Mouse (Mus musculus) ovary, postnatal 36 days (tissue): ENCODE measurements around the gene Tob2.
A peak's percentile ranks its signal among the peaks of the same experiment; 100 is the strongest.

ENCODE experiments used
- DNase-seq: peaks from one replicate; pipeline ENCODE4 v3.0.0; 2022; ENCODE audit warnings: low spot score, mixed read lengths

Gene Tob2

GRCm38 (mm10) chr15:81858517-81859329 is at the start of gene Tob2:
TSS of gene Tob2 (minus strand) at chr15:81858796.
- peak; percentile 62 for DNase-seq

DNA sequence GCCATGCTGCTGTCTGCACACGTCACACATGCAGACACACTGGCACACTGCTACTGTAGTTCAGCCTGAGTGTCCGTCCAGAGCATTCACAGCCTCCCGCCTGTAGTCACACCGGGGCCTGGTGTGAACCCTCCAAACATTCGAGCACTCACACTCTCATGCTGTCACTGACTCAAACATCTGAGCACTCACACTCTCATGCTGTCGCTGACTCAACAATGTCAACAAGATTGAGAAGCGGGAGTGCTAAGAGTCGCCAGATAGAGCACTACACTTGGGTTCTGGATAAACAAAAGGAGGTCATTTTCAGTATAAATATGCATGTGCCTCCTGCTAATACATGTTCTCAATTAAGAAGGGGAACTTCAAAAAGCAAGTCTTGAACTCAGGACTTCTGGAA is 49.4 kb upstream of the Tob2 start:
- no peak for DNase-seq

DNA sequence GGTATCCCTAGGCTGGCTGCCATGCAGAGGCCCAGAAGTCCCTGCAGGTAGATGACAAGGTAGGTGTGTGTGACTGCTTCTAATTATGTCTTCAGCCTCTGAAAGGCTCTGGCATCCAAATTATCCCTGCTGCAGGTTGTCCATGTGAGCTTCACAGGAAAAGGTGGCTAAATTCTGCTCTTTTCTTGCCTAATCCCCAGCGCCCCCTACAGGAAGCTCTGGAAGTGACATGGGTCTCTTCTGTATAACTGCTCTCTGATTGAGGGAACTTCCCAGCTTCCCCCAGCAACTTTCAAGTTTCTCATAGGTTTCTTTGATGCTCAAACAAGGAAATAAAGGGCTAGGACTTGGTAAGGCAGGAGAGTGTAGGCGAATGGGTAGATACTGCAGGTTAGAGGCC is 46.3 kb upstream of the Tob2 start:
- DNase-seq: peak; percentile 54

DNA sequence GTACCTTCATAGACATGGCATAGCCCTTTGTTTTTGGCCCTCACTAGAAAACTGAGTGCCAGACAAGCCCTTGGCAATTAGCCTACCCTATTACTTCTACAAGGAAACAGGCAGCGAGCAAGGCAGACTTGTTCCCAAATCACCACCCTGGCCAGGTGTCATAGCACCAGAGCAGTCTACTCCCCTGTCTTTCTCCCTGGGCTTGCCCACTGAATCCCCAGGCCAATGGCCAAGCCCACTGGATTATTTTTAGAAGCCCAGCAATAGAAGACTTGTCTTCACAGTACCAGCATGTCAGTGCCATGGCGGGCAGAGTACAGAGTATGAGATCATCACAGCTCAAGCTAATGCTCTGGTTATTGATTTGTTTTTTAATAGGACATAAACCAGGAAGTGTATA is 40.2 kb upstream of the Tob2 start:
- no peak for DNase-seq

DNA sequence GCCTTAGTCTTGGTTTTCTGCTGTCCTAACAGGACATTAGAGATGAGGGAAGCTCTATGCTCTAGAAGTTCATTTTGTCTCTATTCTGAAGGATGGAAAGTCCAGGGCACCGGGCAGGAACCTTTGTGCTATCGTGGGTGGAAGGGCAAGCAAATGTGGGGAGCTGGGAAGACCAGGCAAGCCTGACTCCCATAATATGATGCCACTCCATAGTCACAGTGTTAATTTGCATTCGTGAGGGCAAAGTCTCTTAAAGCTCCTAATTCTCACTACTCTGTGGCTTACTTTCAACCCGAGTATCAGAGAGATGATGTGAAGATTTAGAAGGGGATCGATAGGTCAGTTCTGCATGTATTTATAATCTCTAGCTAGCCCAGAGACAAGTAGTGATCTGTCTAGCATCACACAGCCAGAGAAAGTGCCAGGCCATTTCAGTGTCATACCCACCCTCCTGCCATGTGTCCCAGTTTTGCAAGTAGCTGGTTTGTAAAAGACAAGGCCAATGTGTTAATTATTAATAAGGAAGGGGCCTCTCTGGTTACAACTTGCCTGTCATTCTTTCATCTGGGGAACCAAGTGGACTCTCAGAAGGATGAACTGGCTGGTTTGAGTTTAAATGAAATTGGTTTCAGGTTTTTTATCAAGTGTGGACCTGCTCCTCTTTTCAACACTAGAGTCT is 39.1 kb upstream of the Tob2 start:
- no peak for DNase-seq

- DNase-seq: no peak
Observed at GRCm38 (mm10) chr15:81896407-81896806, 37.8 kb upstream of the Tob2 start.

- no peak for DNase-seq
Observed at GRCm38 (mm10) chr15:81894002-81894401, 35.4 kb upstream of the Tob2 start.

DNA sequence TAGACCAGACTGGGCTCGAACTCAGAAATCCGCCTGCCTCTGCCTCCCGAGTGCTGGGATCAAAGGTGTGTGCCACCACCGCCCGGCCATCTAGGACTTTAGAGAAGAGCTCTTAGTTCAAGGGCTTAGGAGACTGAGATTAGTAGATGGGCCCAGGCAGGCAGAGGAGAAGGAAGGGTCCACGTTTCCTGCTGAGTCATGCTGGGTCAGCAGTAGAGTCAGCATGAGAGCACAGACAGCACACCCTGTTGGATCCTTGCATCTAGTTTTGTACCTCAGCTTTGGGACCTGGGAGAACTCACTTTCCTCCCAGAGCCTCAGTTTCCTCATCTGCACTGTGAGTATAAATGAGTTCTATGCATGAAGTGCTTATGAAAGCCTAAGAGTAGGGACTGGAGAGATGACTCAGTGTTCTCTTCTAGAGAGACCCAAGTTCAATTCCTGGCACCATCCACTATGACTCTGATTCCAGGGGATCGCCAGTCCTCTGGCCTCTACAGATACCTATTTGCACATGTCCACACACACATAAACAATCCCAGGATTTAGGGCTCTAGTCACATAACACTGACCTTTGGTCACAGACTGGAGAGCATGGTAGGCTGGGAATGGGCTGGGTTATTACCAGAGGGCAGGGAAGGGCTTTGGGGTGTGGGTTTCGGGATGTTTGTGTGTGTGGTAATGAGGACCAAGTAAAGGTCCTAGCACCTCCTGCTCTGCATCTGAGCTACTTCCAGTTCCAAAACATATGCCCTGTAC is 33.4 kb upstream of the Tob2 start:
- no peak for DNase-seq

GRCm38 (mm10) chr15:81891140-81891802 is 32.7 kb upstream of the Tob2 start:
- DNase-seq: no peak

DNA sequence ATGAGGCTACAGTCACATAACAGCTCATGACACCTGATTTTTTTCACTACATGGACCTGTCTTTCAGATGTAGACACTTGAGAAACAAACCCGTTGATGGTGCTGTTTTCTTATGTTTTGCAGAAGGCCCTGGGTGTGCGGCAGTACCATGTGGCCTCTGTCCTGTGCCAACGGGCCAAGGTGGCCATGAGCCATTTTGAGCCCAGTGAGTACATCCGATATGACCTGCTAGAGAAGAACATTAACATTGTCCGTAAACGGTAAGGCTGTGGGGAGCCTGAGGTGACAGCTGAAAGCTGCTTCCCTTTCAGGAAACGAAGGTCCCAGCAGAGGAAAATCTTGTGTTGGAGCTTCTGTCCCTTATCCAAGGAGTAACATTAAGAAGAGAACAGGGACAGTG is 30.6 kb upstream of the Tob2 start:
- DNase-seq: no peak

DNA sequence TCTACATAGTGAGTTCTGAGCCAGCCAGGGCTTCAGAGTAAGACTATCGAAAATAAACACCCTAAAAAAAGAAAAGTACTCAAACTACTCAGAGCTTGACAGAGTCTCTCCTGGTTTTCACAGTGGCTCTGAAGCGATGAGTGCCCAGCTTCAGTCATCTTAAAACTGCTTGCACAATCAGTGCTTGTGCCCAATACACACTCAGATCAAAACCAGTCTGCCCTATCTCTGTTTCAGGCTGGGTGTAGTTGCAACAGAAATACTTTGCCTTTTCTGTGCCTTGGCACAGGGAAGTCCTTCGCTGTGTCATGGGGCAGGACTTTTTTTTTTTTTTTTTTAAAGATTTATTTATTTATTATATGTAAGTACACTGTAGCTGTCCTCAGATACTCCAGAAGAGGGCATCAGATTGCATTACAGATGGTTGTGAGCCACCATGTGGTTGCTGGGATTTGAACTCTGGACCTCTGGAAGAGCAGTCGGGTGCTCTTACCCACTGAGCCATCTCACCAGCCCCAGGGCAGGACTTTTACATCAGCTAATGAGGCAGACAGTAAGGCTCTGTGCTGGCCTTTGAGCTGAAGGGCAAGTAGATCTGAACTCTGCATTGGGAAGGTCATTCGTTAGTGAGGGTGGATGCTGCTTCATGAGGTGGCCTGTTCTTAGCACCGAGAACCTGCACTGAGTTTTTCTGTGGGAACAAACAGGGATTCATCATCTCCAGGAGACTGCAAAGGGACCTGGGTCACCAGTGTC is 28.4 kb upstream of the Tob2 start:
- DNase-seq: no peak

GRCm38 (mm10) chr15:81885418-81885934 is 26.9 kb upstream of the Tob2 start:
- no peak for DNase-seq

- no peak for DNase-seq
Observed at GRCm38 (mm10) chr15:81882348-81882747, 23.8 kb upstream of the Tob2 start.

DNA sequence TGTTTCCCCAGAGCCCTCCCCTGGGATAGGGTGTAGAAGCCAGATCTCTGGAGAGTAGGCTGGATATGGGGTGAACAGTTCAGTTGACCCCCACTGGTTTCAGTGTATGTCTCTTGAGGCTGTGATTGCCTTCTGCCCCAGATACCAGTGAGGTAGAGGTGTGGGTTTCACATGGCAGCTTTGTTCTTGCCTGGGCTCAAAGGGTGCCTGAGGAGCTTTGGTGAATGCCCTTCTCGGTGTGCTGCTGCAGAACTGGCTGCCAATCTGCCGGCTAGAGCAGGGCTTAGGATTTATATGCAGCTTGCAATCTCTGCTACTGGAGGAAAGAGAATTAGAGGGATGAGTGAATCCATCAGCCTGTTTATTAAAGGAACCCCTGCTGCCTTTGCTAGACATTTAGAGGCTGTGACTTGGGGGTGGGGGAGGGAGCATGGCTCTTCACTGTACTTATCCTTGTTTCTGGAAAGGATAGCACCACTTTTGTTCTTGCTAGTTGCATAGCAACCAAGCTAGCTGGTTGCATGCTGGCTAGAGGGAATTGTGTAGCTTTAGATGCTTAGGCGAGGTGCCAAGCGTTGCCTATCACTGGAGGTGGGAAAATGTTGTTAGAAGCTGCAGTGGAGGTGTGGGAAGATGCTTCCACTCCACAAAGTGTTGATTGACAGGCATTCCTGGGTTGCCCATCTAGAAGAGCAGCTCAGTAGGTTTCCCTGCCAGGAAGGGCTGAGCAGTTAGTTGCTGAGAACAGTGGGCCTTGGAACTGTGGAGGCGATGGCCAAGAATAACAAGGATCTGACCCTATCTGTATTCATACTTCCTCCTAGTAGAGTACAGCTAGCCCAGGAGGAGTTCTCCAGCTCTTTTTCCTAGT is 21.2 kb upstream of the Tob2 start:
- no peak for DNase-seq

DNA sequence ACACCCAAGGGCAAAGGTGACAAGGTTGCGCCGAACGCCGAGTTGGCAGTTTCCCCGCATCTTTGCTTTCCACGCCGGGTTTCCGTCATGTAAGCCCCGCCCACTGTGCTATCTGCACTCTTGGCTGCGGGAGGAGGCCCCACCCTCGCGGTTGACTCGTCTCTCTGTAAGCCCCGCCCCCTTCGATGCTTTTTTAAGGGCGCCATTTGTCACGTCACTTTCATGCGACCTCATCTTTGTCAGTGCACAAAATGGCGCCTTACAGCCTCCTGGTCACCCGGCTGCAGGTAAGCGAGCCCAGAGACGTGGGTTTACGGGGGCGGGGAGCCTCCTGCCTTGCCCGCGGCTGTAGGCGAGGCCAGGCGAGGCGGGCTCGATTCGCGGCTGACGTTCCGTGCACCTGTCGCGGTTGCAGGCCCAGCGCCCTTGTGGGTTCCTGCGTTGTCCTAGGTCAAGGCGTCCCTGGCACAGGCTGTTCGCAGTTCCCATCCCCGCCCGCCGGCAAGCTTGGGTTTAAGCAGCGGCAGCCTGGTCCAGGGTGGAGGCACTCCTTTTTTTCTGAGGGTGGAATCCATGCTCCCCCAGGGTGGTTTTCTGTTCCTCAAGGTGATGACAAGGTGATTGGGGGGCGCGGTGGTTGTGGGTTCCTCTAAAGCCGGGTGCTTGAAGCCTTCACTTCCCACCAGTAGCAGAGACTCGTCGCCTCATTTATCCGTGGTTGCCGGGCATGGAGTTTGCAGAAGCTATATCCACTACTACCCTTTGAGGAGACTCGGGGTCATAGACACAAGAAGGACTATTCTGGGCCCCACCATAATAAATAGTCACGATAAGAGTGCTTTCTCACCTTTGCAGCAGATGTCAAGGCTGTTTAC is 13.9 kb upstream of the Tob2 start, which contains the start of gene Aco2:
TSS of gene Aco2 (plus strand) at position 48 of the 875 bp plus-strand sequence.
- peak; percentile 97 for DNase-seq

- peak; percentile 76 for DNase-seq
Observed at GRCm38 (mm10) chr15:81871604-81872261, 13.1 kb upstream of the Tob2 start, which contains the start of gene Phf5a. TSS of gene Phf5a (minus strand) at chr15:81871911.

- no peak for DNase-seq
Observed at GRCm38 (mm10) chr15:81869985-81870384, 11.4 kb upstream of the Tob2 start.

DNA sequence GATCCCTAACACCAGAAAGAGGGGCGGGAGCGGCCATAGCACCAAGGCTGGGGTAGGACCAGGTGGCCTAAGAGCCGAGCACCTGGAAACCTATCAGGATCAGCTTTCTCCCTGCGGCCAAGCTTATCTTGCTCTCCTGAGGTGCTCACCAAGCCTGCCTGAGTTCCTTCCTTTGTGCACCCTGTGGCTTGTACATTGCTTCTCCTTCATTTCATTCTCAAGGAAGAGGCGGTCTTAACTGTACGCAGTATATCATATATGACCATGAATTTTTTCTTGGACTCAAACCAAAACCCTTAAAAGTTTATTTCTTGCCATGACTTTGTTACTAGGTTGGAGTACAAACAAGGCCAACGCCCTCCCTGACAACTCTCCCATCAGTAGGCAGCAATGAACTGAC is 5.6 kb upstream of the Tob2 start:
- no peak for DNase-seq
